Mouse (Mus musculus): ENCODE data around the gene Mettl7a2.

Gene Mettl7a2

GRCm38 (mm10) chr15:100401811-100402210 is 48.8 kb downstream of the Mettl7a2 start:
- no peak for DNase-seq

- no peak for DNase-seq
Observed at GRCm38 (mm10) chr15:100402347-100402746, 49.3 kb downstream of the Mettl7a2 start.

- DNase-seq = no peak
Observed at GRCm38 (mm10) chr15:100402798-100403197, 49.8 kb downstream of the Mettl7a2 start.

GRCm38 (mm10) chr15:100403318-100404000 is 50.5 kb downstream of the Mettl7a2 start:
- no peak for DNase-seq

- DNase-seq = no peak
Observed at GRCm38 (mm10) chr15:100406088-100406487, 53.1 kb downstream of the Mettl7a2 start.

GRCm38 (mm10) chr15:100410918-100411672 is 58.1 kb downstream of the Mettl7a2 start:
- DNase-seq = no peak

All from right cerebral cortex, postnatal 4 days (tissue).